Mouse (Mus musculus) megakaryocyte, embryonic 14.5 days (primary cell): ENCODE measurements around the gene Tmprss7. TPM values are rescaled to one million over a fixed set of nuclear protein-coding genes. Genes with fewer than 3 reads are reported as not detected.

ENCODE experiments used
- H3K27me3 ChIP-seq: replicated peaks from 2 replicates; pipeline ENCODE3; 2012; ENCODE audit warnings: inconsistent platforms
- H3K36me3 ChIP-seq: replicated peaks from 2 replicates; pipeline ENCODE3; 2012; ENCODE audit warnings: low read length, inconsistent platforms, mixed read lengths
- H3K4me1 ChIP-seq: 2 replicates; pipeline ENCODE4 v1.6.1; 2012; ENCODE audit warnings: inconsistent platforms
- H3K4me3 ChIP-seq: replicated peaks from 2 replicates; pipeline ENCODE3; 2012; ENCODE audit warnings: moderate library complexity, mild to moderate bottlenecking, inconsistent platforms
- H3K9me3 ChIP-seq: 2 replicates; pipeline ENCODE4 v1.6.1; 2012; ENCODE audit warnings: inconsistent platforms
- FLI1 ChIP-seq: IDR thresholded peaks from 2 replicates; pipeline ENCODE4 v1.6.1; 2012; ENCODE audit warnings: low read length, inconsistent platforms, mixed read lengths
- GATA1 ChIP-seq: IDR thresholded peaks from 3 replicates; pipeline ENCODE4 v1.6.1; 2012; ENCODE audit warnings: mixed read lengths, low read length, inconsistent platforms, borderline replicate concordance
- polyA plus RNA-seq: library from polyadenylated mRNA; stranded (reverse); fragments of >175 nt; gene quantifications from 2 replicates; pipeline ENCODE4 v1.2.3, GENCODE M21; 2012; ENCODE audit warnings: low replicate concordance; ENCODE audit not compliant: insufficient read depth

Gene Tmprss7
- polyA plus RNA-seq, 1 experiment: 4.5 TPM

DNA sequence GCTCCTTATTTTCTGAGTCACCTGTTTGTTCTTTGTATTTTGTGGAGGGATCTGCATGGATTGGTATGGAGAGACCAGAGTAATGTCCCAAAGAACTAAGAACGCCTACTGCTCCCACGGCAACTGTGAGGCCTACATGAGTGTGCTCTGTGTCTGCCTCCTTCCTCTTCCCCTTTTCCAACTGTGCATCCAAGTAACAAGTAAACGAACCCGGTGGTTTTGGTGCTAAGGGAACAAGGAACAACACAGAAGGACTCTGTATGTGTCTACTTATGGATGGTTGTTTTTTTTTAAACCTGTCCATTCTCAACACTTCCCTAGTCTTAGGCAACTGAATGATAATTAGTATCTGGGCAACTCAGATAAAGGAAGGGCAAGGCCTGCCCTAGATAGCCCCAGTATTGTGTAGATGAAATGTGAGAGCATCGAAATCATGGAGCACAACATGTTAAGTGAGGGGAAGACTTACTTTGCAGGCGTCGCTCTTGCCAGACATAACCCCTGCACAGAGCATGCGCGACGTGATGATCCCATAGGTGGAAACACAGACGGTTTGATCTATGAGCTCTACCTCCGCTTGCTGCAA, 35.8 kb downstream of the Tmprss7 start:
- peaks cover 94% of the 10 kb centered on the region for H3K36me3 ChIP-seq
- TF ChIP-seq GATA1 (no peak), FLI1 (no peak)
- no peaks in the 10 kb centered on the region for H3K27me3 ChIP-seq
- H3K9me3 ChIP-seq: no peaks in the 10 kb centered on the region
- peaks cover 77% of the 10 kb centered on the region for H3K4me1 ChIP-seq
- H3K4me3 ChIP-seq: peak overlapping the region; percentile 20

DNA sequence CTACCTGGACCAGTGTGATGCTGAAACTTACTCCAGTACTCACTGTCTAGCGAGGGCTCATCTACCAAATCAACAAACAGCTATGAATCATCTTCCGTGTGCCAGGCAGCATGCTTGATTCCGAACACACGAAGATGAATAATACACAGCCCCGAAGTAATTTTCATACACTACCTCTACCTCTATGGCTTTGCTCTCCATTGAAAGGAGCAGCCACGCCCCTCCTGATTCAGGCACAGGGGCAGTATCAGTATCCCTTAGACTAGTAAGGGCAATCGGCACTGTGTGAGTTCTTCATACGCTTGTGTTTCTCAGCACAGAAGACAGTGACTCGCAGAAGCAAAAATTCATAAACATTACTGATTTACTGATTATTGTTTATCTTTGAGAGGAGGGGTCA, 39.0 kb downstream of the Tmprss7 start:
- no peaks in the 10 kb centered on the region for H3K9me3 ChIP-seq
- no peaks in the 10 kb centered on the region for H3K27me3 ChIP-seq
- H3K4me3 ChIP-seq: peak overlapping the region; percentile 89
- H3K36me3 ChIP-seq: peaks cover 78% of the 10 kb centered on the region
- no peak for TF ChIP-seq GATA1
- no peak for TF ChIP-seq FLI1
- peaks cover 86% of the 10 kb centered on the region for H3K4me1 ChIP-seq

GRCm38 (mm10) chr16:45653934-45654332, 39.5 kb downstream of the Tmprss7 start, which contains the start of gene BC016579:
Gene BC016579, minus strand, starts transcription at chr16:45654068.
- peak within 1 kb of the TSS; percentile 89 for H3K4me3 ChIP-seq
- TF ChIP-seq FLI1 (no peak), GATA1 (no peak)
- no peaks in the 10 kb centered on the region for H3K9me3 ChIP-seq

DNA sequence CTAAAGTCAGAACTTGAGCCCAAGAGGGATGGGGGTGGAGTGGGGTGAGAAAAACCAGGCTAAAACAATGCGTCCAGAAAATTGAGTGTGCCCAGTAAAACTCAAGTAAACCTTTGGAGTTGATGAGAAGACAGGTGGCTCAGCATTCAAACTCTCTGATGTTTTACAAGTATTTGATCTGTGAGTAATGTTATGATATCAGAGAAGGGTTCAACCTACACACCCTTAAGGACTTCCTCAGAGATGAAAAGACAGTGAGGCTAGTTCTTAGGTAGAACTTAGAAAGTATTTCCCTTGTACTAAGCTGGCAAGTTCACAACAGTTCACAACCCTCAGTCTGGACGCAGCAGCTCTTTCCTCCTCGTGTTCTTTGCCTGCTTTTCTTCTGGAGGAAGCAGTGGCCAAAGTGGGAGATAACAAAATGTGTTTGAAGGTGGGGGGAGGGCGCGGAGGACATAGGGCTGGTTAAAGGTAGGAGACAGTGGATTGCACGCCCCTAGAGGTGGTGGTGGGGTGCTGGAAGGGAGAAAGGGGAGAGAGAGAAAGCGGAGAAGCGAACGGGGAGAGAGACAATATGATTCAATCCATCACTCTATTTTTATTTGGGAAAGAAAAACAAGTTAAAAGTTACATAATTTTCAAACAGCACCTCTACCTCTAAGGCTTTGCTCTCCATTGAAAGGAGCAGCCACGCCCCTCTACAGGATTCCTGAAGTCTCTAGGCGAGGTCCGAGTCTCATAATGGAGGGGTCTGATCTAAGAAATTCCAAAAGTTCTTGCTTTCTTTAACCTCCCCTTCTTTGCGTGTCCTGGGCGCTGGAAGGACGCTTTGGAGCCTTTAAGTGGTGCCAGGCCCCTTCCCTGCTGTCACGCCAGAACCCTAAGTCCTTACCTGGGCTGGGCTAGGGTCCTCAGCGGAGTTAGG, 40.2 kb downstream of the Tmprss7 start:
- Histone ChIP-seq H3K27me3 (no peaks in the 10 kb centered on the region), H3K9me3 (no peaks in the 10 kb centered on the region), H3K4me1 (peaks cover 84% of the 10 kb centered on the region), H3K36me3 (peaks cover 73% of the 10 kb centered on the region), H3K4me3 (peak overlapping the region; percentile 89)
- TF ChIP-seq GATA1: no peak
- TF ChIP-seq FLI1: no peak

More at GRCm38 (mm10) chr16:45653934-45654332, 39.5 kb downstream of the Tmprss7 start, which contains the start of gene BC016579:
- Histone ChIP-seq H3K4me1 (peaks cover 85% of the 10 kb centered on the region), H3K36me3 (peaks cover 74% of the 10 kb centered on the region), H3K27me3 (no peaks in the 10 kb centered on the region)

GRCm38 (mm10) chr16:45651497-45651896, 42.0 kb downstream of the Tmprss7 start:
- Histone ChIP-seq H3K4me1 (peaks cover 87% of the 10 kb centered on the region), H3K36me3 (peaks cover 62% of the 10 kb centered on the region), H3K4me3 (no peak overlapping the region), H3K27me3 (no peaks in the 10 kb centered on the region), H3K9me3 (no peaks in the 10 kb centered on the region)
- no peak for TF ChIP-seq GATA1
- no peak for TF ChIP-seq FLI1

- TF ChIP-seq FLI1: no peak
- TF ChIP-seq GATA1: peak; percentile 65; the same call in 1 of the 3 replicates
- Histone ChIP-seq H3K36me3 (peaks cover 40% of the 10 kb centered on the region), H3K4me1 (peaks cover 82% of the 10 kb centered on the region), H3K9me3 (no peaks in the 10 kb centered on the region), H3K27me3 (no peaks in the 10 kb centered on the region), H3K4me3 (peak overlapping the region; percentile 72)
Measured at GRCm38 (mm10) chr16:45644380-45644779, 49.1 kb downstream of the Tmprss7 start.

DNA sequence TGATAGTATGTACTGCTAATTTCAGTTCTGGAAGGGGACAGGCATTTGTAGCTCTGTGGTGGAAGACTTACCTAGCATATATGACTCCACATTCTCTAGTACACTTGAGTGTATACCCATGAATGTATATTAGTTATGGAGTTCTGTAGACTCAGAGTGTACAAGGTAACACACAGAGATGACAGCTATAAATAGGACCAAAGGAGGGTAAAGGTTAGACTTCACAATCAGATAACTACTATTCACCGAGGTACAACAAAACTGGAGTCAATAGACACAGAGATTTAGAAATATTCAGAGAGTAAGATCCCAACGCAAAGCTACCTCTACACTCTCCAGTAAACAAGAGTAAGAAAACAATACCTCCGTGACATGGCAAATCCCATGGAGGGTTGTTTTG, 49.5 kb downstream of the Tmprss7 start:
- Histone ChIP-seq H3K27me3 (no peaks in the 10 kb centered on the region), H3K9me3 (no peaks in the 10 kb centered on the region), H3K4me3 (no peak overlapping the region), H3K4me1 (peaks cover 79% of the 10 kb centered on the region), H3K36me3 (peaks cover 44% of the 10 kb centered on the region)
- TF ChIP-seq FLI1 (no peak), GATA1 (no peak)

DNA sequence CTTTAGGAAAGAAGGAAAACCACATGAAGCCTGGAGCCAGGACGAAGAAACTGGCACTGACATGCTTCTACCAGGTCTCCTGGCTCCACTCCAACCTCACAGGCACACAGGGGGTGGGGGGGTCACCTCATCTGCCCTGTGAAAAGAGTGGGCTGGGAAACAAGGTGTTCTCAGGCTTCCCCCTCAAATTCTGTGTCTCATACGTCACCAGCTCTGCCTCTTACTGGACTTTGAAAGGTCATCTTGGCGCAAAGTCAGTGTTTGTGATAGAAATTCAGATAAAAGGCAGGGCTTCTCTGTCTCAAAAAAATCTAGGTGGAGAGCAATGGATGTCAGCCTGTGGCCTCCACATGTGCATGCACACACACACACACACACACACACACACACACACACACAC, 52.2 kb downstream of the Tmprss7 start:
- no peak overlapping the region for H3K4me3 ChIP-seq
- TF ChIP-seq GATA1: no peak
- TF ChIP-seq FLI1: no peak

GRCm38 (mm10) chr16:45640070-45640762, 53.2 kb downstream of the Tmprss7 start:
- H3K4me3 ChIP-seq: no peak overlapping the region
- H3K9me3 ChIP-seq: no peaks in the 10 kb centered on the region
- peaks cover 69% of the 10 kb centered on the region for H3K4me1 ChIP-seq
- no peaks in the 10 kb centered on the region for H3K27me3 ChIP-seq
- peaks cover 64% of the 10 kb centered on the region for H3K36me3 ChIP-seq
- TF ChIP-seq FLI1 (no peak), GATA1 (no peak)

More for the DNA sequence above, 52.2 kb downstream of the Tmprss7 start:
- no peaks in the 10 kb centered on the region for H3K9me3 ChIP-seq
- peaks cover 73% of the 10 kb centered on the region for H3K4me1 ChIP-seq
- H3K36me3 ChIP-seq: peaks cover 55% of the 10 kb centered on the region
- no peaks in the 10 kb centered on the region for H3K27me3 ChIP-seq

DNA sequence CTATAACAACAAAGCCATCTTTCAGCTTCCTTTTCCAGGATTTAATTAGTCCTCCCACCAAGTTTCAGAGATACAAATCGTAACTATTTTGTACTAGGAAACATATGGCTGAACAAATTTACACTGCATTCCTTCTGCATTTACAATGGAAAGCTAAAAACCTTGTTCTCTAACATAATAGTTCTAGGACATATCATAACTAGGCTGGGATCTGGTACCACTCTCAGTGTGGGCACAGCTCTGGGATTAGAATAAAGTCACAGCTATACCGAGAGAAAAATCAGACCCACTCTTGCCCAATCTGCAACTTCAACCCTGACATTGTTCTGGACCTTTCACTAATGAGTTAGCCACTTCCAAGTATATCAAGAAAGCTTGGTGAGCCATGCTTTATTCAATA, 57.6 kb downstream of the Tmprss7 start:
- Histone ChIP-seq H3K4me1 (peaks cover 48% of the 10 kb centered on the region), H3K36me3 (peaks cover 90% of the 10 kb centered on the region), H3K27me3 (no peaks in the 10 kb centered on the region), H3K9me3 (no peaks in the 10 kb centered on the region), H3K4me3 (no peak overlapping the region)
- TF ChIP-seq GATA1: no peak
- no peak for TF ChIP-seq FLI1
